Mouse (Mus musculus) MEL (cell line): ENCODE measurements at regions not wholly inside any gene's neighbourhood (a gene's known extent, or its start where the extent isn't known, plus 50 kb on each side); places are given as distances from the start of the nearest gene placed in this dataset.
A peak's percentile ranks its signal among the peaks of the same experiment; 100 is the strongest.

ENCODE experiments used
- DNase-seq: peaks from one replicate; pipeline ENCODE4 v3.0.0; 2011; ENCODE audit warnings: low read depth, low spot score
- H3K27ac ChIP-seq: 2 replicates; pipeline ENCODE4 v1.5.1; 2012; ENCODE audit warnings: low read depth, mild to moderate bottlenecking, control low read depth, low read length, moderate library complexity; ENCODE audit not compliant: control insufficient read depth
- H3K27me3 ChIP-seq, 2 experiments: fragments of 150-350 bp in 1 of 2; sonication (generic) in 1 of 2; 2 replicates each; pipeline ENCODE4 v1.6.1; 2012; ENCODE audit warnings: low read length in 2 of 2, mild to moderate bottlenecking in 2 of 2, improper control_type of control experiment in 1 of 2, moderate library complexity in 1 of 2; ENCODE audit not compliant: insufficient read depth in 2 of 2, control insufficient read depth in 1 of 2
- H3K36me3 ChIP-seq, 2 experiments: 2 replicates each; pipeline ENCODE4 v1.6.1; 2012 to 2014; ENCODE audit warnings: low read length in 2 of 2, improper control_type of control experiment in 1 of 2, inconsistent platforms in 1 of 2, mild to moderate bottlenecking in 1 of 2; ENCODE audit not compliant: insufficient read depth in 2 of 2, control insufficient read depth in 1 of 2
- H3K4me1 ChIP-seq, 2 experiments: fragments of 150-350 bp in 1 of 2; sonication (generic) in 1 of 2; 2 replicates each; pipeline ENCODE4 v1.6.1; 2012; ENCODE audit warnings: low read length in 2 of 2, improper control_type of control experiment in 1 of 2, mild to moderate bottlenecking in 1 of 2; ENCODE audit not compliant: insufficient read depth in 2 of 2, control insufficient read depth in 1 of 2
- H3K4me3 ChIP-seq, 2 experiments: fragments of 150-350 bp in 1 of 2; sonication (generic) in 1 of 2; 2 replicates each; pipeline ENCODE4 v1.5.1; 2012; ENCODE audit warnings: low read depth in 2 of 2, low read length in 2 of 2, mild to moderate bottlenecking in 2 of 2, moderate library complexity in 2 of 2, control low read depth in 1 of 2, improper control_type of control experiment in 1 of 2; ENCODE audit not compliant: control insufficient read depth in 1 of 2, insufficient read depth in 1 of 2
- H3K79me2 ChIP-seq: 2 replicates; pipeline ENCODE4 v1.6.1; 2012; ENCODE audit warnings: mild to moderate bottlenecking, low read length, moderate library complexity; ENCODE audit not compliant: control insufficient read depth, poor library complexity, insufficient read depth
- H3K9ac ChIP-seq: 2 replicates; pipeline ENCODE4 v1.6.1; 2012; ENCODE audit warnings: low read depth, mild to moderate bottlenecking, control low read depth, low read length, moderate library complexity; ENCODE audit not compliant: control insufficient read depth, poor library complexity, severe bottlenecking
- H3K9me3 ChIP-seq: fragments of 150-350 bp; sonication (generic); replicated peaks from 2 replicates; pipeline ENCODE4 v1.6.1; 2012; ENCODE audit warnings: mild to moderate bottlenecking, low read length, improper control_type of control experiment, moderate library complexity; ENCODE audit not compliant: insufficient read depth
- CHD1 ChIP-seq: IDR thresholded peaks from 2 replicates; pipeline ENCODE4 v1.6.1; 2012; ENCODE audit warnings: low read depth, mild to moderate bottlenecking, inconsistent platforms, low read length, improper control_type of control experiment
- CHD2 ChIP-seq: IDR thresholded peaks from 2 replicates; pipeline ENCODE4 v1.6.1; 2011; ENCODE audit warnings: low read length, improper control_type of control experiment
- CTCF ChIP-seq, 3 experiments: IDR thresholded peaks in 2 of 3; conservative IDR thresholded peaks in 1 of 3; 2 replicates each; pipeline ENCODE4 v1.5.1; 2011 to 2012; ENCODE audit warnings: low read length in 3 of 3, low read depth in 2 of 3, mild to moderate bottlenecking in 2 of 3, improper control_type of control experiment in 1 of 3, inconsistent platforms in 1 of 3, mixed read lengths in 1 of 3, moderate library complexity in 1 of 3; ENCODE audit not compliant: control insufficient read depth in 1 of 3, insufficient read depth in 1 of 3, poor library complexity in 1 of 3, severe bottlenecking in 1 of 3
- E2F4 ChIP-seq: IDR thresholded peaks from 2 replicates; pipeline ENCODE4 v1.6.1; 2011; ENCODE audit warnings: low read depth, low read length, improper control_type of control experiment, borderline replicate concordance
- EP300 ChIP-seq, 2 experiments: IDR thresholded peaks; 2 replicates each; pipeline ENCODE4 v1.6.1; 2011; ENCODE audit warnings: improper control_type of control experiment in 2 of 2, low read length in 2 of 2, low read depth in 1 of 2, mild to moderate bottlenecking in 1 of 2
- ETS1 ChIP-seq: IDR thresholded peaks from 2 replicates; pipeline ENCODE4 v1.6.1; 2012; ENCODE audit warnings: low read depth, mild to moderate bottlenecking, inconsistent platforms, low read length, improper control_type of control experiment, moderate library complexity
- GABPA ChIP-seq: IDR thresholded peaks from 2 replicates; pipeline ENCODE4 v1.6.1; 2012; ENCODE audit warnings: low read depth, mild to moderate bottlenecking, inconsistent platforms, low read length, improper control_type of control experiment, moderate library complexity
- GATA1 ChIP-seq: IDR thresholded peaks from 2 replicates; pipeline ENCODE4 v1.6.1; 2011; ENCODE audit warnings: low read depth, low read length, improper control_type of control experiment
- HCFC1 ChIP-seq: IDR thresholded peaks from 2 replicates; pipeline ENCODE4 v1.6.1; 2012; ENCODE audit warnings: low read depth, mild to moderate bottlenecking, inconsistent platforms, low read length, improper control_type of control experiment, moderate library complexity
- KAT2A ChIP-seq: conservative IDR thresholded peaks from 2 replicates; pipeline ENCODE4 v1.6.1; 2012; ENCODE audit warnings: low read depth, low read length, improper control_type of control experiment, inconsistent platforms
- MAX ChIP-seq: IDR thresholded peaks from 2 replicates; pipeline ENCODE4 v1.6.1; 2011; ENCODE audit warnings: low read length, improper control_type of control experiment
- MYB ChIP-seq: IDR thresholded peaks from 2 replicates; pipeline ENCODE4 v1.6.1; 2011; ENCODE audit warnings: mild to moderate bottlenecking, low read depth, low read length, improper control_type of control experiment
- MYC ChIP-seq: IDR thresholded peaks from 2 replicates; pipeline ENCODE4 v1.6.1; 2011; ENCODE audit warnings: low read depth, mild to moderate bottlenecking, low read length, improper control_type of control experiment, moderate library complexity
- NELFE ChIP-seq: IDR thresholded peaks from 2 replicates; pipeline ENCODE4 v1.6.1; 2011; ENCODE audit warnings: low read depth, low read length, improper control_type of control experiment
- POLR2AphosphoS5 ChIP-seq: IDR thresholded peaks from 2 replicates; pipeline ENCODE4 v1.6.1; 2012; ENCODE audit warnings: low read depth, borderline replicate concordance, mild to moderate bottlenecking, inconsistent platforms, low read length, moderate library complexity, mixed read lengths
- RCOR1 ChIP-seq: IDR thresholded peaks from 2 replicates; pipeline ENCODE4 v1.6.1; 2012; ENCODE audit warnings: low read depth, mild to moderate bottlenecking, inconsistent platforms, low read length, improper control_type of control experiment
- SIN3A ChIP-seq: IDR thresholded peaks from 2 replicates; pipeline ENCODE4 v1.6.1; 2012; ENCODE audit warnings: low read length, improper control_type of control experiment, inconsistent platforms
- SMC3 ChIP-seq: IDR thresholded peaks from 2 replicates; pipeline ENCODE4 v1.6.1; 2011; ENCODE audit warnings: low read depth, low read length, improper control_type of control experiment
- TBP ChIP-seq: IDR thresholded peaks from 2 replicates; pipeline ENCODE4 v1.8.0; 2011; ENCODE audit warnings: low read depth, low read length, improper control_type of control experiment
- TCF12 ChIP-seq: IDR thresholded peaks from 2 replicates; pipeline ENCODE4 v1.6.1; 2014; ENCODE audit warnings: low read depth, mild to moderate bottlenecking, inconsistent platforms, low read length, improper control_type of control experiment, moderate library complexity
- UBTF ChIP-seq: IDR thresholded peaks from 2 replicates; pipeline ENCODE4 v1.6.1; 2012; ENCODE audit warnings: low read depth, mild to moderate bottlenecking, inconsistent platforms, low read length, improper control_type of control experiment, moderate library complexity, borderline replicate concordance; ENCODE audit not compliant: insufficient read depth
- USF2 ChIP-seq, 2 experiments: IDR thresholded peaks; 2 replicates each; pipeline ENCODE4 v1.6.1; 2011 to 2012; ENCODE audit warnings: improper control_type of control experiment in 2 of 2, low read length in 2 of 2, borderline replicate concordance in 1 of 2, inconsistent platforms in 1 of 2, low read depth in 1 of 2, mild to moderate bottlenecking in 1 of 2; ENCODE audit not compliant: insufficient read depth in 1 of 2
- ZKSCAN1 ChIP-seq: IDR thresholded peaks from 2 replicates; pipeline ENCODE4 v1.6.1; 2012; ENCODE audit warnings: low read depth, mild to moderate bottlenecking, inconsistent platforms, low read length, improper control_type of control experiment, moderate library complexity

DNA sequence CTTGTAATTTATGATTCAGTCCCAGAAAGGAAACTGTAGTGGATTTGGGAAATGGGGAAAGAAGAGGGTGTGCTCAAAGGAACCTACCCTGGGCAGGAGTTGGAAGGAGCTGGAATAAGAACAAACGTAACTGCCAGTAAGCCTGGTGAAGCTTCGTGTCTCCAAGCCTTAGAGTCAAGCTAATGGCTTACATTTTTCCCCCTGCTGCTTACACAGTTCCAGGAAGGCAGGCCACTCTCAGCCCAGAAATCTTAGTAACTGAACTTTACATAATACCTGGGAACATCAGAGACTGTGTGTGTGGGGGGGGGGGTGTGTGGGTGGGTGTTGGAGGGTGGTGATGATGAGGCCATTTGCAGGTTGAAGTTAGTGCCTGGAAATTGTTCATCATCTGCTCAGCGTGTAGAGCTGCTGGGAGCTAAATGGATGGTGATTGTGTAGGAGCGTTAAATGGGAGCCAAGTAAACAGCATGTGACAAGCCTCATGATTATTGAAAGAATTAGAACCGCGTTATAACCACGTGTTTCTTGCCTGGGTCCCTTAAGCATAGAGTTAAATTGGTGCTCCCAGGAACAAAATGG lies 357.1 kb upstream of the Slc30a5 start:
- no peaks in the 10 kb centered on the region for H3K27me3 ChIP-seq
- no peaks in the 10 kb centered on the region for H3K36me3 ChIP-seq
- no peak overlapping the region for H3K9ac ChIP-seq
- no peak for DNase-seq
- H3K79me2 ChIP-seq = no peaks in the 10 kb centered on the region
- H3K4me3 ChIP-seq = no peak overlapping the region
- no peaks in the 10 kb centered on the region for H3K4me1 ChIP-seq
- TF ChIP-seq CHD2 = no peak
- TF ChIP-seq USF2 (IDR thresholded peaks at IDR 0.05; ENCODE audit: borderline replicate concordance in 1 of 2, insufficient read depth in 1 of 2, low read depth in 1 of 2, low read length in 2 of 2) = no peak
- TF ChIP-seq HCFC1 = no peak
- TF ChIP-seq GABPA = no peak
- no peak for TF ChIP-seq ZKSCAN1
- TF ChIP-seq MYC = no peak
- no peak for TF ChIP-seq CHD1
- TF ChIP-seq EP300 (IDR thresholded peaks at IDR 0.05; ENCODE audit: low read depth in 1 of 2, low read length in 2 of 2) = no peak
- TF ChIP-seq ETS1 = no peak
- no peak for TF ChIP-seq MAX
- no peak for TF ChIP-seq TBP
- TF ChIP-seq E2F4 = no peak
- TF ChIP-seq RCOR1 = no peak
- TF ChIP-seq SIN3A = no peak
- TF ChIP-seq UBTF = no peak
- no peak for TF ChIP-seq SMC3
- TF ChIP-seq KAT2A = no peak
- TF ChIP-seq NELFE = no peak
- H3K27ac ChIP-seq = no peak overlapping the region
- no peaks in the 10 kb centered on the region for H3K9me3 ChIP-seq

DNA sequence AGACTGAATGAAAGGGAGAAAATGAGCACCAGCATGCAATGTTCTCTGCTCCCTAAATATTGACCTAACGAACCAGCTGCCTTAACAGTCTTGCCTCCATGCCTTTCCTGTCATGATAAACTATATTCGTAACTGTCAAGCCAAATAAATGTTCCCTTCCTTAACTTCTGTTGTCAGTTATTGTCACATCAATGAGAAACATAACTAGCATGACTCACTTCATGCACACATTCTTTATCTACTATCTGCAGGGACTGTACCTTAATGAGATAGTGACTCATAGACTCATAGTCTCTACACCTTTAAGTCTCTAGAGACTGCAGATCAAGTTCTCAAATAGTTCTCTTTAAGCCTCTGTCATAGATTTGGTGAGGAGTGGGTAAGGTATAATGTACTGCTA lies 349.2 kb upstream of the Slc30a5 start:
- Histone ChIP-seq H3K27me3 (no peaks in the 10 kb centered on the region), H3K4me1 (0 out of 4 replicates have a peak, but pooled peaks cover 0 to 2% of the 10 kb centered on the region in 2 experiments), H3K27ac (no peak overlapping the region; the same call in 1 of the 2 replicates), H3K79me2 (no peaks in the 10 kb centered on the region), H3K9me3 (no peaks in the 10 kb centered on the region), H3K9ac (no peak overlapping the region), H3K36me3 (no peaks in the 10 kb centered on the region; a peak in 2 of 4 replicates), H3K4me3 (no peak overlapping the region)
- TF ChIP-seq CTCF (IDR thresholded peaks at IDR 0.05 in 2 of 3, conservative IDR thresholded peaks at IDR 0.05 in 1 of 3; ENCODE audit: control insufficient read depth in 1 of 3, insufficient read depth in 1 of 3, low read depth in 2 of 3, low read length in 3 of 3, poor library complexity in 1 of 3, severe bottlenecking in 1 of 3) = no peak
- TF ChIP-seq TCF12 = peak; percentile 60
- TF ChIP-seq EP300 (IDR thresholded peaks at IDR 0.05; ENCODE audit: low read depth in 1 of 2, low read length in 2 of 2) = peak; percentile 64 to 76; a peak in 3 of 4 replicates
- no peak for TF ChIP-seq POLR2AphosphoS5
- TF ChIP-seq MYB = peak; percentile 56; the same call in 1 of the 2 replicates
- 0 out of 2 replicates have a peak, but pooled peaks have one; percentile 29 for TF ChIP-seq GATA1
- peak; percentile 37 for TF ChIP-seq ETS1
- peak; percentile 26 for DNase-seq
